Mouse (Mus musculus) thymus, adult 2 months (tissue): Measurements from ENCODE around the gene Zfp951.
"Not testable (repeated sequence)": the region's sequence is repeated elsewhere in the genome, so short reads cannot be mapped to it uniquely, and the experiment has no call there.

ENCODE experiments used
- CTCF ChIP-seq: fragments of 200-500 bp; IDR thresholded peaks from 2 replicates; pipeline ENCODE4 v1.5.1; 2012; ENCODE audit warnings: mild to moderate bottlenecking, control low read depth, low read length, moderate library complexity, borderline replicate concordance; ENCODE audit not compliant: control insufficient read depth, poor library complexity, insufficient read depth; ENCODE audit errors: extremely low read depth
- POLR2A ChIP-seq: fragments of 200-500 bp; IDR thresholded peaks from 2 replicates; pipeline ENCODE4 v1.6.1; 2012; ENCODE audit warnings: mild to moderate bottlenecking, low read length, control low read depth, moderate library complexity; ENCODE audit not compliant: control insufficient read depth, poor library complexity, insufficient read depth; ENCODE audit errors: extremely low read depth

DNA sequence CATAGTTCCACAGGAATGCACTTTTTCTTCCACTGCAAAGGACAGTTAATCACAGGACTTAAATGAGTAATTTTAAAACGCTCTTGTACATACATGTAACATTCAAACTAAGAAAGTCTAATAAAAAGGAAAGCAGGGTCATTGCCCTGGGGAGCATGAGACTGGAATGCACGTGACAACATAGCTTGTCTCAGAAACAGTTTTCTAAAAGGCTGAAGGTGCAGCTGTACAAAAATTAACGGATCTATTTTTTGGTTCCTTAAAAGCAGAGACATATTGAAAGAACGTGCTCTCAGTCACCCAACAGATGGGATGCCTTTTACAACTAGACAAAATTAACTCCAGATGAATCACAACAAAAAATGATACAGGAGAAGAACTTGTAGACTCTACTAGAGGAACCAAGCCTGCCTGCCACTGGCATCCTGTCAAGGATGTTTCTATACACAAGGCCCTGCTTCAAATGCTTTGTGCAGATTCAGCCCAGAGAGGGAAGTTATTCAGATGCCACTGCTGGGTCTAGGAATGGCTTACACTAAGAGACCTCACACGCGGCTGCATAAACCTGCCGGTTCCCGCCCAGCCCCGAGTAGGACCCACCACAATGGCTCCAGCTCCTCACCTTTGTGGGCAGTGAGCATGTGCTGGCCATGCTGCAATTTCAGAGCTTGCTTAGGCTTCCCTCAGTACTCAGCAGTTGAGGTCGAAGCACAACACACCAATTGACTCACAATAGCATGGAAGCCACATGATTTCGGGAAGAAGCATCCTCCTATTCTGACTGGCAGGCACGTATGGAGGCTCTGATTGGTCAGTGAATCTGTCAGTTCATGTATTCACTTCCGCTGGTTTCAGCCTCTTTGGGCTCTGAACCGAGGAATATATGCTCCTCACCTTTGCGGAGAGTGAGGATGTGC lies 567 bp downstream of the Zfp951 start:
- TF ChIP-seq CTCF, POLR2A: not testable (repeated sequence)
